Mouse (Mus musculus): ENCODE measurements around the gene Cdc42bpa.

Gene Cdc42bpa

GRCm38 (mm10) chr1:180191651-180192220 lies 231.5 kb downstream of the Cdc42bpa start:
- DNase-seq (ENCODE audit: low spot score in 2 of 2): no peak

- DNase-seq (ENCODE audit: low spot score in 2 of 2): no peak
These were observed 232.6 kb downstream of the Cdc42bpa start for GRCm38 (mm10) chr1:180192866-180193265.

- no peak for DNase-seq (ENCODE audit: low spot score in 2 of 2)
These were observed 233.2 kb downstream of the Cdc42bpa start for GRCm38 (mm10) chr1:180193391-180193935.

- no peak for DNase-seq (ENCODE audit: low spot score in 2 of 2)
These were observed 233.8 kb downstream of the Cdc42bpa start for GRCm38 (mm10) chr1:180194048-180194447.

- DNase-seq (ENCODE audit: low spot score in 2 of 2): no peak
These were observed 234.7 kb downstream of the Cdc42bpa start for GRCm38 (mm10) chr1:180194781-180195471.

GRCm38 (mm10) chr1:180195703-180196381 lies 235.6 kb downstream of the Cdc42bpa start:
- DNase-seq (ENCODE audit: low spot score in 2 of 2): peak; percentile 96

GRCm38 (mm10) chr1:180196508-180196907 lies 236.2 kb downstream of the Cdc42bpa start:
- DNase-seq (ENCODE audit: low spot score in 2 of 2): no peak

GRCm38 (mm10) chr1:180197956-180198355 lies 237.7 kb downstream of the Cdc42bpa start:
- no peak for DNase-seq (ENCODE audit: low spot score in 2 of 2)

- DNase-seq (ENCODE audit: low spot score in 2 of 2): no peak
These were observed 238.9 kb downstream of the Cdc42bpa start, which contains the start of gene Coq8a for GRCm38 (mm10) chr1:180198959-180199714. Coq8a (minus strand) TSS chr1:180199602.

- DNase-seq (ENCODE audit: low spot score in 2 of 2): no peak
These were observed 239.4 kb downstream of the Cdc42bpa start for GRCm38 (mm10) chr1:180199715-180200050.

- no peak for DNase-seq (ENCODE audit: low spot score in 2 of 2)
These were observed 240.4 kb downstream of the Cdc42bpa start for GRCm38 (mm10) chr1:180200722-180201121.

GRCm38 (mm10) chr1:180208370-180208769 lies 248.1 kb downstream of the Cdc42bpa start:
- DNase-seq (ENCODE audit: low spot score in 2 of 2): no peak

GRCm38 (mm10) chr1:180210031-180210432 lies 249.8 kb downstream of the Cdc42bpa start:
- DNase-seq (ENCODE audit: low spot score in 2 of 2): no peak

- DNase-seq (ENCODE audit: low spot score in 2 of 2): no peak
These were observed 250.6 kb downstream of the Cdc42bpa start for GRCm38 (mm10) chr1:180210781-180211271.

- no peak for DNase-seq (ENCODE audit: low spot score in 2 of 2)
These were observed 252.6 kb downstream of the Cdc42bpa start for GRCm38 (mm10) chr1:180212911-180213310.

- DNase-seq (ENCODE audit: low spot score in 2 of 2): peak; percentile 23 to 33
These were observed 254.8 kb downstream of the Cdc42bpa start for GRCm38 (mm10) chr1:180215044-180215443.

All from frontal cortex, postnatal 25 days (tissue).